Mouse (Mus musculus): ENCODE measurements at regions not wholly inside any gene's neighbourhood (a gene's known extent, or its start where the extent isn't known, plus 50 kb on each side); places are given as distances from the start of the nearest gene placed in this dataset.

- TF ChIP-seq EP300 (IDR thresholded peaks at IDR 0.05; ENCODE audit: low read depth) (no peak), CTCF (IDR thresholded peaks at IDR 0.05; ENCODE audit: low read depth) (no peak)
Observed at GRCm38 (mm10) chr10:119006866-119007575, 137.0 kb upstream of the Dyrk2 start.

Data from liver, postnatal 0 days (tissue).